Mouse (Mus musculus) limb, embryonic 11.5 days (tissue): ENCODE data around the gene Tlr2. TPM values are rescaled to one million over a fixed set of nuclear protein-coding genes. Genes with fewer than 3 reads are reported as not detected.
"Not testable (repeated sequence)": the region's sequence is repeated elsewhere in the genome, so short reads cannot be mapped to it uniquely, and the experiment has no call there.

Experiments
- ATAC-seq: fragments of 200-750 bp; cut with Nextera tagmentation; 2 replicates; pipeline ENCODE4 v1.8.0; 2017; ENCODE audit warnings: low read depth; ENCODE audit not compliant: insufficient number of reproducible peaks, low FRiP score, low TSS enrichment
- DNase-seq: peaks from one replicate; pipeline ENCODE4 v3.0.0-alpha.2; 2015; ENCODE audit warnings: low spot score
- H3K27ac ChIP-seq: fragments of 300-500 bp; sonication (generic); replicated peaks from 2 replicates; pipeline ENCODE4 v1.5.1; 2014; ENCODE audit warnings: low read depth, mild to moderate bottlenecking, low read length
- H3K27me3 ChIP-seq: fragments of 300-500 bp; sonication (generic); 2 replicates; pipeline ENCODE4 v1.6.1; 2014; ENCODE audit warnings: mild to moderate bottlenecking, low read length, mixed read lengths; ENCODE audit not compliant: control insufficient read depth, insufficient read depth
- H3K36me3 ChIP-seq: fragments of 300-500 bp; sonication (generic); 2 replicates; pipeline ENCODE4 v1.6.1; 2014; ENCODE audit warnings: mild to moderate bottlenecking, low read length, moderate library complexity, mixed read lengths; ENCODE audit not compliant: control insufficient read depth, insufficient read depth
- H3K4me1 ChIP-seq: fragments of 300-500 bp; sonication (generic); 2 replicates; pipeline ENCODE4 v1.6.1; 2014; ENCODE audit warnings: low read length, mixed read lengths; ENCODE audit not compliant: control insufficient read depth, insufficient read depth
- H3K4me2 ChIP-seq: fragments of 300-500 bp; sonication (generic); 2 replicates; pipeline ENCODE4 v1.6.1; 2014; ENCODE audit warnings: low read depth, mild to moderate bottlenecking, moderate library complexity; ENCODE audit not compliant: severe bottlenecking
- H3K4me3 ChIP-seq: fragments of 300-500 bp; sonication (generic); 2 replicates; pipeline ENCODE4 v1.5.1; 2014; ENCODE audit warnings: low read depth, low read length
- H3K9ac ChIP-seq: fragments of 300-500 bp; sonication (generic); 2 replicates; pipeline ENCODE4 v1.6.1; 2014; ENCODE audit warnings: mild to moderate bottlenecking, low read length
- H3K9me3 ChIP-seq: fragments of 300-500 bp; sonication (generic); 2 replicates; pipeline ENCODE4 v1.6.1; 2016; ENCODE audit warnings: low read length; ENCODE audit not compliant: control insufficient read depth
- WGBS: fragments of 180-500 bp; shearing (Covaris S2); extraction: QIAGEN DNeasy Blood & Tissue Kit; methylation state at CpG from one replicate; pipeline ENCODE4 v1.1.7; 2014; 5-methylcytosine and 5-hydroxymethylcytosine counted together
- polyA plus RNA-seq: library from polyadenylated mRNA; unstranded; fragments of >200 nt; fragmentation: Nextera tagmentation; extraction: Ambion mirVana; gene quantifications from 2 replicates; pipeline ENCODE4 v1.2.1, GENCODE M21; 2014

Tlr2 gene
- polyA plus RNA-seq, 1 experiment from 2014 or later, result 2.1 TPM

DNA sequence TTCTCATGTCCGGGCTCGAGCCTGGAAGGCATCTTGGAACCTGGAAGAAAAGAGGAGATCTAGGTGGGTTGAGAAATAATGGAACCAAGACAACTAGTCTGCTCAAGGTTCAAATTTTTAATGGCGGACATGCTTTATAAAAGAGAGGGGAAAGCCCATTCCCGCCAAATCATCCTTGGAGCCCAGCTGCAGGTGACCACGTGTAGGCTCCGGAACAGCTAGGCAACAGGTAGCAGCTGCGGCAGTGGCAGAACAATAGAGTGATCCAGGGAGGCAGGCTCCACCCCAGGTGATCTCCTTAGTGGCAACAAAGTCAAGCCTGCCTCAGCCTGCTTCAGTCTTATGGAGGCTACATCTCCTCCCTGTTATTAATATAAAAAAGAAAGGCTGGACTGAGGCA lies 30.0 kb upstream of the Tlr2 start:
- not testable (repeated sequence) for DNase-seq
- 90% methylated on average over 7 of the region's 7 CpGs for WGBS

DNA sequence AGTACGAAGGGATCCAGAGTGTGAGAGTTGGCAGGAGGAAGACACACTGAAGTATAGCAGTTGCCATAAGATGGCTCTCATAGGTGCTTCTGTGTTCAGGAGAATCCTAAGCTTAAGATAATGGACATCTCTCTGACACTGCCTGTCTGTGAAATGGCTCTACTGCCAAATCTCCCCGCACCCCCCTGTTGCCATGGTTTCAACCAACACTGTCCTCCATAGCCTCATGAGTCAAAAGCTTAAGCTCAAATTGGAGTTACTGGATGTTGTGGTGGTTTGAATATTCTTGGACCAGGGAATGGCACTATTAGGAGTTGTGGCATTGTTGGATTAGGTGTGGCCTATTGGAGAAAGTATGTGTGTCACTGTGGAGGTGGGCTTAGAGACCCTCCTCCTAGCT lies 28.2 kb upstream of the Tlr2 start:
- H3K9ac ChIP-seq, result no peak overlapping the region
- ATAC-seq, result no peak
- H3K9me3 ChIP-seq, result no peaks in the 10 kb centered on the region
- H3K27ac ChIP-seq, result no peak overlapping the region
- 92% methylated on average over 2 of the region's 2 CpGs for WGBS
- H3K36me3 ChIP-seq, result no peaks in the 10 kb centered on the region
- no peak overlapping the region for H3K4me2 ChIP-seq
- H3K27me3 ChIP-seq, result no peaks in the 10 kb centered on the region
- H3K4me1 ChIP-seq, result no peaks in the 10 kb centered on the region
- H3K4me3 ChIP-seq, result no peak overlapping the region
- no peak for DNase-seq

More for the DNA sequence above, 30.0 kb upstream of the Tlr2 start:
- not testable (repeated sequence) for H3K4me3 ChIP-seq, H3K4me1 ChIP-seq, H3K27ac ChIP-seq, H3K4me2 ChIP-seq, H3K36me3 ChIP-seq, ATAC-seq, H3K9ac ChIP-seq, H3K27me3 ChIP-seq, H3K9me3 ChIP-seq

DNA sequence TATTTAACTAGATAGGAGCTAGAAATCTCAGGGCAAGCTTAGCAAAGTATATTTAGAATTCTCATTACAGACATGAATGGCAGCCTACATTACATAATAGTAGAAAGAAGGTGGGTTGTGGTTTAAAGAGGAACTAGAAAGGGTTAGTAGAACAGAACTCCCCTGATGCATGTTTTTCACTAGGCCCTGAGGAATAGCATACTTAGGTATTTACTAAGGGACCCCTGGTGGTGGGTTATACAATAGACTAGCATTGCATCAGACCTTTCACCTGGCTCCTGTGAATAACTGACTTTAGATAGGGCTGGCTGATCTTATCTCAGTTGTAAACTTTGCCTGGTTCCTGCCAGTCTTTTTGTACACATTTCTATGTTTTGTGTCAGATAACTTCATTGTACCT lies 25.5 kb upstream of the Tlr2 start:
- not testable (repeated sequence) for H3K9ac ChIP-seq, H3K4me1 ChIP-seq, H3K4me2 ChIP-seq, H3K4me3 ChIP-seq, H3K27ac ChIP-seq, H3K36me3 ChIP-seq, DNase-seq, H3K9me3 ChIP-seq, ATAC-seq, H3K27me3 ChIP-seq

DNA sequence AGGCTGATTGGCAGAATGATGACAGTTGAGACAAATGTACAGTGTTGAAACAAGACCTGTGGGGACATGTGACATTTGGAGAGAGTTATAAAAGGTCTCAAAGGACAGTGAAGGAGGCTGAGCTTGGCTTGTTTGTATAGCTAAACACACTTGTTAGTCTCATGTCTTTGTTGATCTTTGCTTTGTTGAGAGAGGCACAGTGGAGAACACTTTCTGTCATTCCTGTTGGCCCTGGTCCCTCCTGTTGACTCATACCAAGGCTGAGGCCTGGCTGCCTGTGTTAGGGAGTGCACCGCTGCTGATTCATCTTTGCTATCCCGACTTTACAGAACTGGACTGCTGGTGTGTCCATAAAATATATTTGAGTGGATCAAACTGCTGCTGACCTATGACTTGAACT lies 23.6 kb upstream of the Tlr2 start:
- WGBS, result 86% methylated on average over 2 of the region's 2 CpGs
- Histone ChIP-seq H3K4me2 (no peak overlapping the region), H3K27me3 (no peaks in the 10 kb centered on the region), H3K9me3 (no peaks in the 10 kb centered on the region), H3K9ac (no peak overlapping the region), H3K4me1 (no peaks in the 10 kb centered on the region), H3K27ac (no peak overlapping the region), H3K4me3 (no peak overlapping the region), H3K36me3 (no peaks in the 10 kb centered on the region)
- no peak for DNase-seq
- ATAC-seq, result no peak

DNA sequence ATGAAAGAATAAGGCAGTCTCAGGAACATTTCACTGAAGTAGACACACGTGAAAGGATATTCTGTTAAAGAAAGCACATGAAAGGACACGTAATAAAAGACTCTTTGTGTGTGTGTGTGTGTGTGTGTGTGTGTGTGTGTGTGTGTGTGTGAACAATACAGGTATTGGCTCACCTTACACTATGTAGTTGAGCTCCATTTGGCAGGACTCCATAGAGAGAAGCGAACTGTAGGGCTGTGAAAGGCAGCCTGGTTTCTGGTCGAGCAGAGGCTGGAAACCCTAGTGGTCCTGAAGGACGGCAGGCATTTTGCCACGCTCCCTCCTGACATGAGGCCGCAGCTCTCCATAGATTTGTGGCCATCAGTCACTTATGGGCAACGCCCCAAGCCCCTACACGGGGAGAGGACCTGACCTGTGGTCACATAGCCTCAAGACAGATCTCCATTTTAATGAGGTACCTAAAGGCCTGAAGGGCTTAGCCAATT lies 22.5 kb upstream of the Tlr2 start:
- DNase-seq (no peak), ATAC-seq (no peak)
- Histone ChIP-seq H3K27ac (no peak overlapping the region), H3K4me2 (no peak overlapping the region), H3K9me3 (no peaks in the 10 kb centered on the region), H3K27me3 (no peaks in the 10 kb centered on the region), H3K4me1 (no peaks in the 10 kb centered on the region), H3K36me3 (no peaks in the 10 kb centered on the region), H3K4me3 (no peak overlapping the region), H3K9ac (no peak overlapping the region)
- 77% methylated on average over 9 of the region's 9 CpGs for WGBS

DNA sequence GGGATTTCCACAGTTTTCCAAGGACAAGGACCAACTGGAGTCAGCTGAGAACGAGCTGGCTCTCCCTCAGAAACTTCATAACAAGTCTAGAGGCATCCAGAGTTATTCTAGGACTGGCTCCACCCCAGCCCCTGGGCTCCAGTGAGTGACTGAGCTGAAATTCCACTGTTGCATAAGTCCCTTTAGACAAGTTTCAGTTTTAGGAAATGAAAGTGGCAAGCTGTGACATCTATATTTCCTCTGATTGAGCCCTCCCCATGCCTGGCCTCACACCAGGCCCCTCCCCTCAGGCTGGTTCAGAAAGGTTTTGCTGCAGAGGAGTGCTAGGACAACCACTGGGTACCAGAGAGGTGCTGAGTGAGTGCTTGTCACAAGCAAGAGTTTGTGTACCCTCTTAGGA lies 21.4 kb upstream of the Tlr2 start:
- no peak overlapping the region for H3K27ac ChIP-seq
- ATAC-seq (no peak), DNase-seq (no peak)
- no peak overlapping the region for H3K4me2 ChIP-seq
- no peaks in the 10 kb centered on the region for H3K4me1 ChIP-seq
- H3K27me3 ChIP-seq, result no peaks in the 10 kb centered on the region
- no peaks in the 10 kb centered on the region for H3K9me3 ChIP-seq
- no peaks in the 10 kb centered on the region for H3K36me3 ChIP-seq
- no peak overlapping the region for H3K9ac ChIP-seq
- no peak overlapping the region for H3K4me3 ChIP-seq
- 67% methylated on average over 1 of the region's 1 CpGs for WGBS

DNA sequence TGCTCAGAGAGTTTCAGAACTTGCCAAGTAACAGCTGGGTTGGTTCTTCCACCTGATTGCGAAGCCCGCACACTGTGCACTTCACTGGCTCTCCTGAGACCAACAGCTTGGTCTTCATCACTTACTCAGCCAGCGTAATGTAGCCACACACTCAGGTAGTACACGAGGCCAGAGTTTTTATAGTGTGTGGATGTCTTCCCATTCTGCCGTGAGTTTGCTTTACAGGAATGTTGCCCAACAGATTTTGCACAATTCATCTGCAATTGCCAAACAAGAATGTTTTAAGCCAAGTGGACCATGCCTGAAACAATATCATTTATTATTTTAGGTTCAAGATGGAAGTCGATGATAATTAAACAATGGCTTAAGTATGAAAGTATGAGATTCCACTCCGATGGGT lies 18.0 kb upstream of the Tlr2 start:
- Histone ChIP-seq H3K4me1 (no peaks in the 10 kb centered on the region), H3K27ac (no peak overlapping the region), H3K4me3 (no peak overlapping the region), H3K27me3 (no peaks in the 10 kb centered on the region), H3K4me2 (no peak overlapping the region), H3K9me3 (no peaks in the 10 kb centered on the region), H3K9ac (no peak overlapping the region), H3K36me3 (no peaks in the 10 kb centered on the region)
- 91% methylated on average over 7 of the region's 7 CpGs for WGBS
- no peak for DNase-seq
- ATAC-seq, result no peak

DNA sequence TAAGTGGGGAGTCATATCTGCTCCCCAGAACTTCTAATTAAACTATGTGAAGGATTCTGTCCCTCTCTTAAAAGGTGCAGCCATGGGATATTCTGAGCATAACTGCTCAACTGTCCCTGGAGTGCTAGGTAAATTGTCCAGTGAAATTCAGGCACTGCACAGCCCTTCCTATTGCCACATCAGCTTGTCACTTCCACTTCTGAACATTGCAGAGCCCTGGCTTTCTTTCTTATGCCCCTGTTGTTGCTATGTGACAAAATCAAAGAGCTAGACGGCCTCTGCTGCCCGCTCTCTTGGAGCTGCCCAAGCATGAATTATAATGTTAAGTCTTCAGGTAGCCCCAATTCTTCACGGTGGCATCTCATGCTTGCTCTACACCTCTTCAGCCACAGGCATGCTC lies 17.5 kb upstream of the Tlr2 start:
- Histone ChIP-seq H3K27me3 (no peaks in the 10 kb centered on the region), H3K9ac (no peak overlapping the region), H3K4me1 (no peaks in the 10 kb centered on the region), H3K4me3 (no peak overlapping the region), H3K27ac (no peak overlapping the region), H3K4me2 (no peak overlapping the region), H3K9me3 (no peaks in the 10 kb centered on the region), H3K36me3 (no peaks in the 10 kb centered on the region)
- ATAC-seq (no peak), DNase-seq (no peak)
- WGBS, result 87% methylated on average over 3 of the region's 3 CpGs

DNA sequence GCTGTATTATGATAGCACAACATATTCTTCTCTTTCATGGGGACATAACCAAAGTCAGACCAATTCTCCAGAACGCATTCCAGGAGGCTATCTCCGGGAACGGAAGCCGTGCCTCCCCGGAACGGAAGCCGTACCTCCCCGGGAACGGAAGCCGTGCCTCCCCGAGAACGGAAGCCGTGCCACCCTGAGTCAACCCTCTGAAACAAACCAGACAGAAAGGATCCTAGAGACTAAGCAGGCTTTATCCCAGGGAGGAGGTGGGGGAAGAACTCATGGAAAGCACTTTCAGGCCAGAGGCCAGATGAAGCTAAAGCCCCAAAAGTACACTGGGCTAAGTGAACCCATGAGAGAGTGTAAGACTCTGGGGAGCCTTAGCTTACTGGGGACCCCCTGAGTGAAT lies 16.1 kb upstream of the Tlr2 start:
- DNase-seq (no peak), ATAC-seq (no peak)
- no peaks in the 10 kb centered on the region for H3K36me3 ChIP-seq
- no peaks in the 10 kb centered on the region for H3K27me3 ChIP-seq
- WGBS, result 94% methylated on average over 13 of the region's 13 CpGs
- no peaks in the 10 kb centered on the region for H3K4me1 ChIP-seq
- H3K9ac ChIP-seq, result no peak overlapping the region
- H3K27ac ChIP-seq, result no peak overlapping the region
- H3K4me3 ChIP-seq, result no peak overlapping the region
- no peaks in the 10 kb centered on the region for H3K9me3 ChIP-seq
- no peak overlapping the region for H3K4me2 ChIP-seq
